Mouse (Mus musculus) intestine, postnatal 0 days (tissue): ENCODE measurements around the gene Naip2. TPM values are rescaled to one million over a fixed set of nuclear protein-coding genes. Genes with fewer than 3 reads are reported as not detected.

ENCODE experiments used
- ATAC-seq: fragments of 200-750 bp; cut with Nextera tagmentation; 2 replicates; pipeline ENCODE4 v1.8.0; 2017; ENCODE audit warnings: mild to moderate bottlenecking, moderate TSS enrichment, moderate library complexity
- H3K27ac ChIP-seq: fragments of 300-500 bp; sonication (generic); 2 replicates; pipeline ENCODE4 v1.5.1; 2014; ENCODE audit warnings: mild to moderate bottlenecking, low read depth, low read length, moderate library complexity
- H3K27me3 ChIP-seq: fragments of 300-500 bp; sonication (generic); replicated peaks from 2 replicates; pipeline ENCODE4 v1.6.1; 2014; ENCODE audit warnings: low read length, mixed read lengths; ENCODE audit not compliant: control insufficient read depth, insufficient read depth
- H3K36me3 ChIP-seq: fragments of 300-500 bp; sonication (generic); 2 replicates; pipeline ENCODE4 v1.6.1; 2014; ENCODE audit warnings: mild to moderate bottlenecking, moderate library complexity; ENCODE audit not compliant: control insufficient read depth, insufficient read depth
- H3K4me1 ChIP-seq: fragments of 300-500 bp; sonication (generic); replicated peaks from 2 replicates; pipeline ENCODE4 v1.6.1; 2014; ENCODE audit warnings: antibody characterized with exemption, low read length, mixed read lengths; ENCODE audit not compliant: control insufficient read depth, insufficient read depth
- H3K4me2 ChIP-seq: fragments of 300-500 bp; sonication (generic); replicated peaks from 2 replicates; pipeline ENCODE4 v1.6.1; 2014; ENCODE audit warnings: low read depth, mild to moderate bottlenecking, moderate library complexity
- H3K4me3 ChIP-seq: fragments of 300-500 bp; sonication (generic); 2 replicates; pipeline ENCODE4 v1.5.1; 2014; ENCODE audit warnings: low read depth, low read length
- H3K9ac ChIP-seq: fragments of 300-500 bp; sonication (generic); 2 replicates; pipeline ENCODE4 v1.6.1; 2014; ENCODE audit warnings: mild to moderate bottlenecking, low read depth, low read length
- H3K9me3 ChIP-seq: fragments of 300-500 bp; sonication (generic); 2 replicates; pipeline ENCODE4 v1.6.1; 2016; ENCODE audit warnings: mixed run types; ENCODE audit not compliant: control insufficient read depth
- CTCF ChIP-seq: sonication (generic); IDR thresholded peaks from 2 replicates; pipeline ENCODE4 v1.5.1; 2016; ENCODE audit warnings: low read depth, mild to moderate bottlenecking, control low read depth, antibody characterized with exemption, moderate library complexity
- WGBS: fragments of 180-500 bp; shearing (Covaris S2); extraction: QIAGEN DNeasy Blood & Tissue Kit; methylation state at CpG from one replicate; pipeline ENCODE4 v1.1.7; 2014; 5-methylcytosine and 5-hydroxymethylcytosine counted together
- polyA plus RNA-seq: library from polyadenylated mRNA; unstranded; fragments of >200 nt; fragmentation: Nextera tagmentation; extraction: Ambion mirVana; gene quantifications from 2 replicates; pipeline ENCODE4 v1.2.1, GENCODE M21; 2015

Gene Naip2
- polyA plus RNA-seq, 1 experiment from 2014 or later: 5.5 TPM

GRCm38 (mm10) chr13:100156624-100157023 lies 45.3 kb downstream of the Naip2 start:
- H3K9ac ChIP-seq: no peak overlapping the region
- TF ChIP-seq CTCF: no peak
- peaks cover 14% of the 10 kb centered on the region; the same call in 1 of the 2 replicates for H3K36me3 ChIP-seq
- H3K27ac ChIP-seq: no peak overlapping the region
- no peak overlapping the region for H3K4me2 ChIP-seq
- H3K4me3 ChIP-seq: no peak overlapping the region
- WGBS: 91% methylated on average over 3 of the region's 3 CpGs
- H3K27me3 ChIP-seq: no peaks in the 10 kb centered on the region
- H3K4me1 ChIP-seq: no peaks in the 10 kb centered on the region
- H3K9me3 ChIP-seq: no peaks in the 10 kb centered on the region
- no peak for ATAC-seq

- H3K4me1 ChIP-seq: no peaks in the 10 kb centered on the region
- peaks cover 25% of the 10 kb centered on the region for H3K36me3 ChIP-seq
- H3K27ac ChIP-seq: no peak overlapping the region
- no peak overlapping the region for H3K4me2 ChIP-seq
- H3K4me3 ChIP-seq: no peak overlapping the region
- ATAC-seq: no peak
- H3K9me3 ChIP-seq: no peaks in the 10 kb centered on the region
- H3K9ac ChIP-seq: no peak overlapping the region
- no peak for TF ChIP-seq CTCF
- WGBS: 49% methylated on average over 1 of the region's 1 CpGs
- no peaks in the 10 kb centered on the region for H3K27me3 ChIP-seq
These were observed 49.2 kb downstream of the Naip2 start for GRCm38 (mm10) chr13:100152659-100153058.

- 78% methylated on average over 8 of the region's 8 CpGs for WGBS
These were observed 60.1 kb downstream of the Naip2 start for GRCm38 (mm10) chr13:100141646-100142314.

GRCm38 (mm10) chr13:100125258-100125643 lies 76.6 kb downstream of the Naip2 start:
- Histone ChIP-seq H3K27me3 (no peaks in the 10 kb centered on the region), H3K36me3 (peaks cover 26% of the 10 kb centered on the region), H3K4me3 (peak overlapping the region; percentile 97), H3K4me2 (peak overlapping the region; percentile 71), H3K4me1 (0 out of 2 replicates have a peak, but pooled peaks cover 4% of the 10 kb centered on the region), H3K27ac (peak overlapping the region; percentile 30; the same call in 1 of the 2 replicates), H3K9me3 (no peaks in the 10 kb centered on the region), H3K9ac (peak overlapping the region; percentile 83)
- no peak for ATAC-seq
- 1% methylated on average over 10 of the region's 10 CpGs for WGBS
- no peak for TF ChIP-seq CTCF

More at GRCm38 (mm10) chr13:100141646-100142314, 60.1 kb downstream of the Naip2 start:
- Histone ChIP-seq H3K9ac (no peak overlapping the region), H3K4me1 (no peaks in the 10 kb centered on the region), H3K27me3 (no peaks in the 10 kb centered on the region), H3K36me3 (peaks cover 33% of the 10 kb centered on the region; the same call in 1 of the 2 replicates), H3K9me3 (no peaks in the 10 kb centered on the region), H3K4me3 (no peak overlapping the region), H3K27ac (no peak overlapping the region), H3K4me2 (no peak overlapping the region)
- ATAC-seq: no peak
- TF ChIP-seq CTCF: no peak

GRCm38 (mm10) chr13:100124423-100125257 lies 77.3 kb downstream of the Naip2 start, which contains the start of gene Smn1:
Gene Smn1, plus strand, starts transcription at chr13:100124852.
- H3K4me2 ChIP-seq: peak within 1 kb of the TSS; percentile 71
- H3K27ac ChIP-seq: peak within 1 kb of the TSS; percentile 30; the same call in 1 of the 2 replicates
- ATAC-seq: peak; percentile 96
- H3K4me3 ChIP-seq: peak within 1 kb of the TSS; percentile 97
- H3K9me3 ChIP-seq: no peaks in the 10 kb centered on the region
- 0 out of 2 replicates have a peak, but pooled peaks cover 4% of the 10 kb centered on the region for H3K4me1 ChIP-seq
- 3% methylated on average over 42 of the region's 42 CpGs for WGBS
- peaks cover 26% of the 10 kb centered on the region for H3K36me3 ChIP-seq
- H3K9ac ChIP-seq: peak within 1 kb of the TSS; percentile 83
- H3K27me3 ChIP-seq: no peaks in the 10 kb centered on the region
- TF ChIP-seq CTCF: no peak

GRCm38 (mm10) chr13:100123970-100124369 lies 77.9 kb downstream of the Naip2 start:
- Histone ChIP-seq H3K4me2 (peak overlapping the region; percentile 71), H3K4me3 (peak overlapping the region; percentile 97), H3K27me3 (no peaks in the 10 kb centered on the region), H3K4me1 (0 out of 2 replicates have a peak, but pooled peaks cover 4% of the 10 kb centered on the region), H3K36me3 (peaks cover 20% of the 10 kb centered on the region), H3K9ac (0 out of 2 replicates have a peak overlapping the region, but pooled peaks have one; percentile 83), H3K27ac (no peak overlapping the region), H3K9me3 (no peaks in the 10 kb centered on the region)
- WGBS: 89% methylated on average over 3 of the region's 3 CpGs
- no peak for TF ChIP-seq CTCF
- ATAC-seq: no peak; the same call in 1 of the 2 replicates
